Mouse (Mus musculus): ENCODE measurements at regions not wholly inside any gene's neighbourhood (a gene's known extent, or its start where the extent isn't known, plus 50 kb on each side); places are given as distances from the start of the nearest gene placed in this dataset.

GRCm38 (mm10) chr10:9439072-9439471 is 235.9 kb downstream of the Samd5 start:
- H3K27ac ChIP-seq (ENCODE audit: low read depth, low read length) = no peak overlapping the region
- 76% methylated on average over 4 of the region's 4 CpGs for WGBS

GRCm38 (mm10) chr10:9438366-9438765 is 236.6 kb downstream of the Samd5 start:
- DNase-seq (ENCODE audit: low spot score) (no peak), ATAC-seq (replicated peaks; ENCODE audit: low FRiP score) (no peak)
- WGBS = 73% methylated on average over 4 of the region's 4 CpGs
- Histone ChIP-seq H3K27me3 (replicated peaks; ENCODE audit: control insufficient read depth, insufficient read depth, low read length) (no peaks in the 10 kb centered on the region), H3K27ac (ENCODE audit: low read depth, low read length) (no peak overlapping the region), H3K4me2 (no peak overlapping the region), H3K4me1 (replicated peaks; ENCODE audit: control insufficient read depth, insufficient read depth, low read length) (no peaks in the 10 kb centered on the region), H3K36me3 (ENCODE audit: control insufficient read depth, insufficient read depth, low read length) (no peaks in the 10 kb centered on the region), H3K4me3 (ENCODE audit: low read depth, low read length) (no peak overlapping the region), H3K9me3 (ENCODE audit: control insufficient read depth, low read length) (no peaks in the 10 kb centered on the region), H3K9ac (ENCODE audit: low read depth, low read length) (no peak overlapping the region)

More at GRCm38 (mm10) chr10:9439072-9439471, 235.9 kb downstream of the Samd5 start:
- no peak overlapping the region for H3K4me3 ChIP-seq (ENCODE audit: low read depth, low read length)
- no peak for ATAC-seq (replicated peaks; ENCODE audit: low FRiP score)
- no peaks in the 10 kb centered on the region for H3K36me3 ChIP-seq (ENCODE audit: control insufficient read depth, insufficient read depth, low read length)
- DNase-seq (ENCODE audit: low spot score) = no peak
- H3K27me3 ChIP-seq (replicated peaks; ENCODE audit: control insufficient read depth, insufficient read depth, low read length) = no peaks in the 10 kb centered on the region
- no peak overlapping the region for H3K4me2 ChIP-seq
- no peaks in the 10 kb centered on the region for H3K9me3 ChIP-seq (ENCODE audit: control insufficient read depth, low read length)
- H3K4me1 ChIP-seq (replicated peaks; ENCODE audit: control insufficient read depth, insufficient read depth, low read length) = no peaks in the 10 kb centered on the region
- H3K9ac ChIP-seq (ENCODE audit: low read depth, low read length) = no peak overlapping the region

DNA sequence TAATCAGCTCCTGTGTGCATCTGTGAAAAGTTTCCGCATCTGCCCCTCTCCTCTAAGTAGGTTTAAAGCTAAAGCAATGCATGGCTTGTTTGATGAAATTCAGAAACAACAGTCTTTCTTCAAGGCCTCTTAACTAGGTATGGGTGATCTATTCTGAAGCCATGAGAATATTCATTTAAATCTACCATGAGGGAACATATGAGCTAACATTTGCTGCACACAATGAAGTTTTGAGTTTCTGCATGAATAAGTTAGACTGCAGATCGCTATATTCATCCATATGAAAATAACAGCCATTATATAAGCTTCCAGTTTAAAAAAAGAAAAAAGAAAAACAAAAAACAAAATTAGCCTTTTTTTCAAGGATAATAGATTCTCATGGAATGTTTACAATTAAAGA is 245.9 kb downstream of the Samd5 start:
- Histone ChIP-seq H3K4me2 (no peak overlapping the region), H3K27ac (ENCODE audit: low read depth, low read length) (no peak overlapping the region), H3K9me3 (ENCODE audit: control insufficient read depth, low read length) (no peaks in the 10 kb centered on the region), H3K4me3 (ENCODE audit: low read depth, low read length) (no peak overlapping the region), H3K27me3 (replicated peaks; ENCODE audit: control insufficient read depth, insufficient read depth, low read length) (no peaks in the 10 kb centered on the region), H3K36me3 (ENCODE audit: control insufficient read depth, insufficient read depth, low read length) (no peaks in the 10 kb centered on the region), H3K9ac (ENCODE audit: low read depth, low read length) (no peak overlapping the region), H3K4me1 (replicated peaks; ENCODE audit: control insufficient read depth, insufficient read depth, low read length) (no peaks in the 10 kb centered on the region)
- no peak for DNase-seq (ENCODE audit: low spot score)
- no peak for ATAC-seq (replicated peaks; ENCODE audit: low FRiP score)
- 80% methylated on average over 2 of the region's 2 CpGs for WGBS

GRCm38 (mm10) chr10:9420741-9421140 is 254.3 kb downstream of the Samd5 start:
- no peaks in the 10 kb centered on the region for H3K27me3 ChIP-seq (replicated peaks; ENCODE audit: control insufficient read depth, insufficient read depth, low read length)
- no peak overlapping the region for H3K4me2 ChIP-seq
- H3K36me3 ChIP-seq (ENCODE audit: control insufficient read depth, insufficient read depth, low read length) = no peaks in the 10 kb centered on the region
- DNase-seq (ENCODE audit: low spot score) (no peak), ATAC-seq (replicated peaks; ENCODE audit: low FRiP score) (no peak)
- H3K9ac ChIP-seq (ENCODE audit: low read depth, low read length) = no peak overlapping the region
- 76% methylated on average over 4 of the region's 4 CpGs for WGBS
- H3K9me3 ChIP-seq (ENCODE audit: control insufficient read depth, low read length) = no peaks in the 10 kb centered on the region
- H3K27ac ChIP-seq (ENCODE audit: low read depth, low read length) = no peak overlapping the region
- no peak overlapping the region for H3K4me3 ChIP-seq (ENCODE audit: low read depth, low read length)
- H3K4me1 ChIP-seq (replicated peaks; ENCODE audit: control insufficient read depth, insufficient read depth, low read length) = no peaks in the 10 kb centered on the region

DNA sequence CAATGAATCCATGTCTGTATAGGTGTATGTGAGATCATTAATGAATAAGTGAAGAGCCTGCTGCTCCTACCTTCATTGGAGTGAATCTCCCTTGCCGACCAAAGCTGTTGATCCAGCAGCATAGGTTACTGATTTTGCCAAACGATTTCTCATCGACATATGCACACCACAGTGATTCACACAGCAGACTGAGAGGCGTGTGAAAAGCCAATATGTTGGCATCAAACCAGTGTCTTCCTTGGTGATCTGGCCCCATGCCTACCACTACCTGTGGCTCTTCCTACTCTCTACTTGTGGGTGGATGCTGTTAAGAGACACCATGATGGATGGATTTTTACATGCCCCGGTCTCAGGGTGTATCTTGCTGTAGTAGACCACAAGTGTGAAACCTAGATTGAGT is 258.3 kb downstream of the Samd5 start:
- Histone ChIP-seq H3K9me3 (ENCODE audit: control insufficient read depth, low read length) (no peaks in the 10 kb centered on the region), H3K9ac (ENCODE audit: low read depth, low read length) (no peak overlapping the region), H3K4me3 (ENCODE audit: low read depth, low read length) (no peak overlapping the region), H3K4me1 (replicated peaks; ENCODE audit: control insufficient read depth, insufficient read depth, low read length) (no peaks in the 10 kb centered on the region), H3K4me2 (no peak overlapping the region), H3K27ac (ENCODE audit: low read depth, low read length) (no peak overlapping the region), H3K27me3 (replicated peaks; ENCODE audit: control insufficient read depth, insufficient read depth, low read length) (no peaks in the 10 kb centered on the region), H3K36me3 (ENCODE audit: control insufficient read depth, insufficient read depth, low read length) (no peaks in the 10 kb centered on the region)
- ATAC-seq (replicated peaks; ENCODE audit: low FRiP score) = no peak
- WGBS = 86% methylated on average over 5 of the region's 5 CpGs
- DNase-seq (ENCODE audit: low spot score) = no peak

DNA sequence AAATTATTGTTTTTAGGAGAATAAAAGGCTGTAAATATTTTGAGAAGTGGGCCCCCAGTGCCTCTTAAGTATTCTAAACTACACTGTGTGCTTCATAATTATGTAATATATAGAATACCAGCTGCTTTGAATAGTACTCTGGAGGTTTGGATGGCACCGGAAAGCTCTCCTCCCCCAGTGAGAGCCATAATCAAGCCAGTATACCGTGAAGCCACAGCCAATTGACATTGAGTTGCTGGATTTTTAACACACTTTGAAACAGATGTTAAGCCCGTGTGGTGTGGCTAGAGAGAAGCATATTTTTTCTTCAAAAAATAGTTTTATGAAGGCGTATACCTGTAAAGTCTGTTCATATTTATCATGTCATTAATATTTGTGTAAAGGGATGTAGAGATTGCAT is 268.9 kb downstream of the Samd5 start:
- 83% methylated on average over 4 of the region's 4 CpGs for WGBS
- Histone ChIP-seq H3K27me3 (replicated peaks; ENCODE audit: control insufficient read depth, insufficient read depth, low read length) (no peaks in the 10 kb centered on the region), H3K9me3 (ENCODE audit: control insufficient read depth, low read length) (no peaks in the 10 kb centered on the region), H3K9ac (ENCODE audit: low read depth, low read length) (no peak overlapping the region), H3K36me3 (ENCODE audit: control insufficient read depth, insufficient read depth, low read length) (no peaks in the 10 kb centered on the region), H3K4me2 (no peak overlapping the region), H3K4me1 (replicated peaks; ENCODE audit: control insufficient read depth, insufficient read depth, low read length) (no peaks in the 10 kb centered on the region), H3K4me3 (ENCODE audit: low read depth, low read length) (no peak overlapping the region), H3K27ac (ENCODE audit: low read depth, low read length) (no peak overlapping the region)
- ATAC-seq (replicated peaks; ENCODE audit: low FRiP score) = no peak
- no peak for DNase-seq (ENCODE audit: low spot score)

DNA sequence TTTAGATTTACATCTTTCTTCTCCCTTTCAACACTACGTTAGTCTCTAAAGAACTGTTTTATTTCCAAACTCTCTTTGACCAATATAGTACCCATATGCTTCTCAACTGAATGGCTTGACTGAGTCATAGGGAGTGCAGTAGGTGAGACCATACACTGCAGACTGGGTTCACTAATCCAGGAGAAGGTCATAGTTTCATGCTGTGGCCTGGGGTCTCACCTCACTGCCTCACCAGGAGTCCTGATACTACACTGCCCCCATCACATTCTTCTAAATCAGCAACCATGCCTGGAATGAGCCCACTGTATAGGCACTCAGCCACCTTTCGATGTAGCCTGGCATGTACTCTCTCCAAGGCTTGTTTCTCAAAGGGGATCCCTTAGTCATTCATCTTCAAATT is 269.6 kb downstream of the Samd5 start:
- Histone ChIP-seq H3K4me2 (no peak overlapping the region), H3K27ac (ENCODE audit: low read depth, low read length) (no peak overlapping the region), H3K9me3 (ENCODE audit: control insufficient read depth, low read length) (no peaks in the 10 kb centered on the region), H3K4me3 (ENCODE audit: low read depth, low read length) (no peak overlapping the region), H3K27me3 (replicated peaks; ENCODE audit: control insufficient read depth, insufficient read depth, low read length) (no peaks in the 10 kb centered on the region), H3K9ac (ENCODE audit: low read depth, low read length) (no peak overlapping the region), H3K36me3 (ENCODE audit: control insufficient read depth, insufficient read depth, low read length) (no peaks in the 10 kb centered on the region), H3K4me1 (replicated peaks; ENCODE audit: control insufficient read depth, insufficient read depth, low read length) (no peaks in the 10 kb centered on the region)
- DNase-seq (ENCODE audit: low spot score) (no peak), ATAC-seq (replicated peaks; ENCODE audit: low FRiP score) (no peak)
- WGBS = 91% methylated on average over 2 of the region's 2 CpGs

DNA sequence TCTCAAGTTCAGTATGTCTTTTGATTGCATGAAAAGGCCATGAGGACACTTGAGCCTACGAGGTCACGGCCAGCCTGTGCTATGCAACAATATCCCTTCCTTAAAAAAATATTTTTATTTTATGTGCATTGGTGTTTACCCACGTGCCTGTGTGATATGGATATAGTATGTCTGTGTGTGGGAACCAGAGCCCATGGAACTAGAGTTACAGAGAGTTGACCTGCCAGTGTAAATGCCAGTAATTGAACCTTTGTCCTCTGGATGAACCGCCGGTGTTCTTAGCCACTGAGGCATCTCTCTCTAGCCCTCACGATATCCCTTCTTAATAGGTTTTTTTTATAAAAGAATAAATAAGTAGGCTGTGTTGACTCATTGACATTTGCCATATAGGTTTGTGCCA is 270.0 kb downstream of the Samd5 start:
- H3K4me1 ChIP-seq (replicated peaks; ENCODE audit: control insufficient read depth, insufficient read depth, low read length) = no peaks in the 10 kb centered on the region
- DNase-seq (ENCODE audit: low spot score) = no peak
- H3K9me3 ChIP-seq (ENCODE audit: control insufficient read depth, low read length) = no peaks in the 10 kb centered on the region
- 85% methylated on average over 6 of the region's 6 CpGs for WGBS
- H3K27me3 ChIP-seq (replicated peaks; ENCODE audit: control insufficient read depth, insufficient read depth, low read length) = no peaks in the 10 kb centered on the region
- no peak overlapping the region for H3K27ac ChIP-seq (ENCODE audit: low read depth, low read length)
- ATAC-seq (replicated peaks; ENCODE audit: low FRiP score) = no peak
- no peak overlapping the region for H3K9ac ChIP-seq (ENCODE audit: low read depth, low read length)
- H3K4me3 ChIP-seq (ENCODE audit: low read depth, low read length) = no peak overlapping the region
- H3K36me3 ChIP-seq (ENCODE audit: control insufficient read depth, insufficient read depth, low read length) = no peaks in the 10 kb centered on the region
- H3K4me2 ChIP-seq = no peak overlapping the region

GRCm38 (mm10) chr10:9400911-9401617 is 273.9 kb downstream of the Samd5 start:
- Histone ChIP-seq H3K9me3 (ENCODE audit: control insufficient read depth, low read length) (no peaks in the 10 kb centered on the region), H3K27me3 (replicated peaks; ENCODE audit: control insufficient read depth, insufficient read depth, low read length) (no peaks in the 10 kb centered on the region), H3K4me1 (replicated peaks; ENCODE audit: control insufficient read depth, insufficient read depth, low read length) (no peaks in the 10 kb centered on the region), H3K4me3 (ENCODE audit: low read depth, low read length) (no peak overlapping the region), H3K4me2 (no peak overlapping the region), H3K36me3 (ENCODE audit: control insufficient read depth, insufficient read depth, low read length) (no peaks in the 10 kb centered on the region), H3K27ac (ENCODE audit: low read depth, low read length) (no peak overlapping the region), H3K9ac (ENCODE audit: low read depth, low read length) (no peak overlapping the region)
- ATAC-seq (replicated peaks; ENCODE audit: low FRiP score) (no peak), DNase-seq (ENCODE audit: low spot score) (no peak)
- 89% methylated on average over 15 of the region's 15 CpGs for WGBS
